Mouse (Mus musculus) forebrain, postnatal 0 days (tissue): ENCODE data around the gene Mef2c. TPM values are rescaled to one million over a fixed set of nuclear protein-coding genes. Genes with fewer than 3 reads are reported as not detected.

Source experiments
- ATAC-seq: fragments of 200-750 bp; cut with Nextera tagmentation; 2 replicates; pipeline ENCODE4 v1.8.0; 2017; ENCODE audit warnings: mild to moderate bottlenecking, moderate library complexity
- DNase-seq: peaks from one replicate; pipeline ENCODE4 v3.0.0-alpha.2; 2015
- H3K27ac ChIP-seq: fragments of 300-500 bp; sonication (generic); 2 replicates; pipeline ENCODE4 v1.5.1; 2014; ENCODE audit warnings: low read depth, mild to moderate bottlenecking, antibody characterized with exemption, low read length, moderate library complexity, mixed read lengths
- H3K27me3 ChIP-seq: fragments of 300-500 bp; sonication (generic); 2 replicates; pipeline ENCODE4 v1.6.1; 2014; ENCODE audit warnings: mild to moderate bottlenecking, low read length, mixed read lengths; ENCODE audit not compliant: insufficient read depth
- H3K36me3 ChIP-seq: fragments of 300-500 bp; sonication (generic); 2 replicates; pipeline ENCODE4 v1.6.1; 2014; ENCODE audit warnings: mild to moderate bottlenecking, moderate library complexity; ENCODE audit not compliant: insufficient read depth
- H3K4me1 ChIP-seq: fragments of 300-500 bp; sonication (generic); 2 replicates; pipeline ENCODE4 v1.6.1; 2014; ENCODE audit warnings: antibody characterized with exemption; ENCODE audit not compliant: insufficient read depth
- H3K4me2 ChIP-seq: fragments of 300-500 bp; sonication (generic); 2 replicates; pipeline ENCODE4 v1.6.1; 2014; ENCODE audit warnings: low read depth, mild to moderate bottlenecking, moderate library complexity
- H3K4me3 ChIP-seq: fragments of 300-500 bp; sonication (generic); 2 replicates; pipeline ENCODE4 v1.5.1; 2014; ENCODE audit warnings: low read depth, low read length, mixed read lengths
- H3K9ac ChIP-seq: fragments of 300-500 bp; sonication (generic); 2 replicates; pipeline ENCODE4 v1.6.1; 2014; ENCODE audit warnings: mild to moderate bottlenecking
- H3K9me3 ChIP-seq: fragments of 300-500 bp; sonication (generic); 2 replicates; pipeline ENCODE4 v1.6.1; 2016; ENCODE audit warnings: low read length
- CTCF ChIP-seq: sonication (generic); IDR thresholded peaks from 2 replicates; pipeline ENCODE4 v1.5.1; 2016; ENCODE audit warnings: antibody characterized with exemption, control low read depth, low read depth
- whole genome bisulfite sequencing: fragments of 180-500 bp; shearing (Covaris S2); extraction: QIAGEN DNeasy Blood & Tissue Kit; methylation state at CpG from one replicate; pipeline ENCODE4 v1.1.7; 2014; 5-methylcytosine and 5-hydroxymethylcytosine counted together
- polyA plus RNA-seq: library from polyadenylated mRNA; unstranded; fragments of >200 nt; fragmentation: Nextera tagmentation; extraction: Ambion mirVana; gene quantifications from 2 replicates; pipeline ENCODE4 v1.2.1, GENCODE M21; 2015
- total RNA-seq: library from RNA; depleted of rRNA; stranded (reverse); fragments of >200 nt; gene quantifications from 2 replicates; pipeline ENCODE4 v1.2.3, GENCODE M21; 2014

The Mef2c gene
- total and polyA plus RNA-seq, 2 experiments from 2014 or later: 245 to 373 TPM

DNA sequence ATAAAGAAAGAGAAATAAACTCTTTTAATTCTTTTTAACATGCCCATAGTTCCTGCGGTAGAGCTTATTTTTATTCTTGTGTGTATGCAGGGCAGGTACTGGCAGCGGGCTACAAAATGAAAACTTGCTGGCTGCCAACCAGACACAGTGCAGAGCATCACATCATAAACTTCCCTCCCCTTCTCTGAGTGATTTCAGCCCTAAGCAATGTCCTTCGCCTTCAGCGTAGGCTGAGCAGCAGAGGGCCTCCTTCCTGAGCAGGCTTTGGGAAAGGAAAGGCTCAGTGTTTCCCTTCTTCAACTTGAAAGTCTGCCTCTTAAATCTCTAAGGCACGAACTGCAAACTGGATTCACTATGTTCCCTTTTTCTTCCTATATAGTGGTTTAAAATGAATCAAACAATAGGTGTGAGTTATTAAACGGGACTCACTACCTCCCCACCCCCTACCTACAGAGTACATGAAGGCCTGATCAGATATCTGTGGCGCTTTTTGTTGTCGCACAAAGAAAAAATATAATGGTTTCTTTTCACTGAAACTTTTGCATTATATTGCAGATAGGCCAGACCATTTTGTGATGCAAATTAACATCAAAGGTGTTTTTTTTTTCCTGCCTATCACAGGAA, 28.2 kb downstream of the Mef2c start:
- H3K9ac ChIP-seq: peak overlapping the region; percentile 42
- no peaks in the 10 kb centered on the region for H3K27me3 ChIP-seq
- no peaks in the 10 kb centered on the region for H3K4me1 ChIP-seq
- H3K9me3 ChIP-seq: no peaks in the 10 kb centered on the region
- H3K4me2 ChIP-seq: peak overlapping the region; percentile 50
- H3K36me3 ChIP-seq: no peaks in the 10 kb centered on the region
- H3K4me3 ChIP-seq: peak overlapping the region; percentile 35
- 34% methylated on average over 8 of the region's 8 CpGs for WGBS
- peak; percentile 32; the same call in 1 of the 2 replicates for TF ChIP-seq CTCF
- peak; percentile 60 for DNase-seq
- peak overlapping the region; percentile 54 for H3K27ac ChIP-seq
- ATAC-seq: peak; percentile 62

GRCm38 (mm10) chr13:83536361-83536760, 32.5 kb downstream of the Mef2c start:
- peak overlapping the region; percentile 20 for H3K4me3 ChIP-seq
- H3K36me3 ChIP-seq: no peaks in the 10 kb centered on the region
- ATAC-seq (no peak), DNase-seq (no peak)
- WGBS: 60% methylated on average over 3 of the region's 3 CpGs
- H3K9ac ChIP-seq: peak overlapping the region; percentile 28; the same call in 1 of the 2 replicates
- H3K9me3 ChIP-seq: no peaks in the 10 kb centered on the region
- H3K4me2 ChIP-seq: peak overlapping the region; percentile 36
- peak overlapping the region; percentile 45; the same call in 1 of the 2 replicates for H3K27ac ChIP-seq
- H3K4me1 ChIP-seq: no peaks in the 10 kb centered on the region
- no peaks in the 10 kb centered on the region for H3K27me3 ChIP-seq
- no peak for TF ChIP-seq CTCF

DNA sequence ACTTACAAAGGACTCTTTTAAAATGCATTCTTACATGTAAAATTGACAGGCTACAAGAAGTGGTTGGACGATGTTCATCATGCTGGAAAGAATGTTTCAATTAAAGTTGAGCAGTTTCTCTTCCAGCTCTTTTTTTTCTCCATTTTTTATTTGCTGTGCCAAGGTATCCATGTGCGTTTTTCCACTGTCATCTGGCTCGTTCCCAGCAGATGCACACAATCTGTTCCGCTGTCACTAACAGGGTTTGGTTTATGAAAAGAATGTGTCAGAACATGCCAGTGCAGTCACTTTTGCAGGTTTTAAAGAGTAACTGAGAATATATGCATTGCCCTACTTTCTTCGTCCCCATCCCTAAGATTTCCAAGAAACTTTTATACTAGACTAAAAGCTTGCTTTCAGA, 33.3 kb downstream of the Mef2c start:
- Histone ChIP-seq H3K9me3 (no peaks in the 10 kb centered on the region), H3K4me2 (peak overlapping the region; percentile 36), H3K4me3 (peak overlapping the region; percentile 20; the same call in 1 of the 2 replicates), H3K36me3 (no peaks in the 10 kb centered on the region), H3K9ac (no peak overlapping the region), H3K4me1 (no peaks in the 10 kb centered on the region), H3K27me3 (no peaks in the 10 kb centered on the region), H3K27ac (no peak overlapping the region)
- 35% methylated on average over 5 of the region's 5 CpGs for WGBS
- peak; percentile 80 for DNase-seq
- no peak for TF ChIP-seq CTCF
- ATAC-seq: peak; percentile 48; the same call in 1 of the 2 replicates

GRCm38 (mm10) chr13:83539921-83540320, 36.1 kb downstream of the Mef2c start:
- Histone ChIP-seq H3K4me2 (peak overlapping the region; percentile 4; the same call in 1 of the 2 replicates), H3K4me3 (no peak overlapping the region), H3K9ac (no peak overlapping the region), H3K27me3 (no peaks in the 10 kb centered on the region), H3K36me3 (no peaks in the 10 kb centered on the region), H3K27ac (no peak overlapping the region), H3K4me1 (no peaks in the 10 kb centered on the region), H3K9me3 (no peaks in the 10 kb centered on the region)
- ATAC-seq (no peak), DNase-seq (no peak)
- no peak for TF ChIP-seq CTCF

DNA sequence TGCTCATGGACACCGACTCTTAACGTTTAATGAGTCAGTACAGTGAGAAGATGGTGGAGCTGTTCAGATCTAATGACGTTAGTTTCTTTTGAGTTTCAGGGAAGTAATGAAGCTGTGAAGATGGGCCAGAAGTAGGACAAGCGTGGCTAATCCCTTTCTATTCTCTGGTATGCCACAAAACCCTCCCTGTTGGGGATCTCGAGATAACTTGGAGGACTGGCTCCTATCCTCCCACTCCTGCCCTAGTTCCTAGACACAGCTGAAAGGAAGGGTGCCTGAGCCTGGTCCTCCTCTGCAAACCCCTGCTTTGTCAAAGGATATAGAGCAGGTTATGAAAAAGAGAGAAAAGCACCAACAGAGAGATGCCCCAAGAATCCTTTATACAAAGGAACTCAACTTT, 38.8 kb downstream of the Mef2c start:
- Histone ChIP-seq H3K9ac (no peak overlapping the region), H3K4me2 (peak overlapping the region; percentile 19; the same call in 1 of the 2 replicates), H3K9me3 (no peaks in the 10 kb centered on the region), H3K36me3 (no peaks in the 10 kb centered on the region), H3K4me1 (no peaks in the 10 kb centered on the region), H3K27me3 (no peaks in the 10 kb centered on the region), H3K4me3 (no peak overlapping the region), H3K27ac (no peak overlapping the region)
- no peak for DNase-seq
- no peak; the same call in 1 of the 2 replicates for ATAC-seq
- no peak for TF ChIP-seq CTCF
- 47% methylated on average over 5 of the region's 5 CpGs for WGBS

- no peaks in the 10 kb centered on the region for H3K4me1 ChIP-seq
- no peak overlapping the region for H3K9ac ChIP-seq
- no peaks in the 10 kb centered on the region for H3K27me3 ChIP-seq
- no peak for TF ChIP-seq CTCF
- H3K4me2 ChIP-seq: no peak overlapping the region
- H3K9me3 ChIP-seq: no peaks in the 10 kb centered on the region
- ATAC-seq (no peak), DNase-seq (no peak)
- 74% methylated on average over 4 of the region's 4 CpGs for WGBS
- H3K4me3 ChIP-seq: no peak overlapping the region
- H3K27ac ChIP-seq: no peak overlapping the region
- H3K36me3 ChIP-seq: no peaks in the 10 kb centered on the region
These were observed 40.9 kb downstream of the Mef2c start for GRCm38 (mm10) chr13:83544707-83545106.

DNA sequence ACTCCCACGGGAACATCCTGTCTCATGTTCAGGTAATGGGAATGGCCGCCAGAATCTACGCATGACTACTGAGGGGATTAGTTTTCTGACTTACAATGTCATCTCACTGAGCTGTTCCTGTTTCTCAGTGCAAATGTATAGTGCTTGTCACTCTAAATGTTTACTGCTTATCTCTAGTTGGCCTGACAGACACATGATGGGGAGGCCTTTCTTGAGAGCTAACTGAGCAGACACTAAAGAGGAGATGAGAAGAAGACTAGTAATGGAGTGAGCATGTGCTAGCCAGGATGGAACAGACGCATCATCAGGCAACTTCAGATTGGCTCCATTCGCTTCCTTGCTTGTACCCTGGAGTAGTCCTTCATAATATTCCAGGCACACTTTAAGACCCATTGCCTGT, 43.0 kb downstream of the Mef2c start:
- no peak for TF ChIP-seq CTCF
- Histone ChIP-seq H3K4me2 (no peak overlapping the region), H3K36me3 (no peaks in the 10 kb centered on the region), H3K4me3 (no peak overlapping the region), H3K27me3 (no peaks in the 10 kb centered on the region), H3K4me1 (no peaks in the 10 kb centered on the region), H3K9me3 (no peaks in the 10 kb centered on the region), H3K9ac (no peak overlapping the region), H3K27ac (no peak overlapping the region)
- DNase-seq (no peak), ATAC-seq (no peak; the same call in 1 of the 2 replicates)
- 90% methylated on average over 5 of the region's 5 CpGs for WGBS
